Mouse (Mus musculus): ENCODE measurements around the gene Zyx. TPM values are rescaled to one million over a fixed set of nuclear protein-coding genes. Genes with fewer than 3 reads are reported as not detected.

Zyx gene
- polyA plus RNA-seq, 1 experiment from 2014 or later: 213 TPM

- H3K27me3 ChIP-seq (replicated peaks): no peaks in the 10 kb centered on the region; the same call in 1 of the 2 replicates
- no peak for ATAC-seq (ENCODE audit: insufficient number of reproducible peaks, low FRiP score)
- WGBS: 72% methylated on average over 3 of the region's 3 CpGs
- H3K36me3 ChIP-seq: no peaks in the 10 kb centered on the region
- no peak overlapping the region for H3K4me2 ChIP-seq
- no peak overlapping the region for H3K27ac ChIP-seq (ENCODE audit: poor library complexity, severe bottlenecking)
- H3K4me3 ChIP-seq: no peak overlapping the region
- H3K4me1 ChIP-seq (replicated peaks): no peaks in the 10 kb centered on the region
- H3K9ac ChIP-seq: no peak overlapping the region
- H3K9me3 ChIP-seq (replicated peaks): peaks cover 3% of the 10 kb centered on the region; the same call in 1 of the 2 replicates
Measured at GRCm38 (mm10) chr6:42330216-42330615, 19.2 kb upstream of the Zyx start.

- no peak overlapping the region for H3K9ac ChIP-seq
- no peaks in the 10 kb centered on the region for H3K27me3 ChIP-seq (replicated peaks)
- no peak overlapping the region for H3K27ac ChIP-seq (ENCODE audit: poor library complexity, severe bottlenecking)
- WGBS: 83% methylated on average over 3 of the region's 3 CpGs
- peaks cover 3% of the 10 kb centered on the region; the same call in 1 of the 2 replicates for H3K9me3 ChIP-seq (replicated peaks)
- no peak overlapping the region for H3K4me2 ChIP-seq
- H3K36me3 ChIP-seq: no peaks in the 10 kb centered on the region
- ATAC-seq (ENCODE audit: insufficient number of reproducible peaks, low FRiP score): no peak
- H3K4me1 ChIP-seq (replicated peaks): no peaks in the 10 kb centered on the region
- H3K4me3 ChIP-seq: no peak overlapping the region
Measured at GRCm38 (mm10) chr6:42330946-42331345, 18.5 kb upstream of the Zyx start.

- ATAC-seq (ENCODE audit: insufficient number of reproducible peaks, low FRiP score): no peak
- no peak overlapping the region for H3K27ac ChIP-seq (ENCODE audit: poor library complexity, severe bottlenecking)
- no peaks in the 10 kb centered on the region for H3K4me1 ChIP-seq (replicated peaks)
- H3K9me3 ChIP-seq (replicated peaks): no peaks in the 10 kb centered on the region
- H3K4me3 ChIP-seq: no peak overlapping the region
- no peaks in the 10 kb centered on the region for H3K27me3 ChIP-seq (replicated peaks)
- H3K36me3 ChIP-seq: no peaks in the 10 kb centered on the region
- no peak overlapping the region for H3K4me2 ChIP-seq
- WGBS: 72% methylated on average over 2 of the region's 2 CpGs
- H3K9ac ChIP-seq: no peak overlapping the region
Measured at GRCm38 (mm10) chr6:42339189-42339588, 10.2 kb upstream of the Zyx start.

- Histone ChIP-seq H3K9ac (no peak overlapping the region), H3K27ac (ENCODE audit: poor library complexity, severe bottlenecking) (no peak overlapping the region), H3K9me3 (replicated peaks) (no peaks in the 10 kb centered on the region), H3K27me3 (replicated peaks) (no peaks in the 10 kb centered on the region), H3K4me3 (no peak overlapping the region), H3K4me1 (replicated peaks) (no peaks in the 10 kb centered on the region), H3K4me2 (no peak overlapping the region), H3K36me3 (no peaks in the 10 kb centered on the region)
- WGBS: 69% methylated on average over 5 of the region's 5 CpGs
- no peak for ATAC-seq (ENCODE audit: insufficient number of reproducible peaks, low FRiP score)
Measured at GRCm38 (mm10) chr6:42339981-42340380, 9.4 kb upstream of the Zyx start.

GRCm38 (mm10) chr6:42342171-42342570 lies 7.3 kb upstream of the Zyx start:
- Histone ChIP-seq H3K27me3 (replicated peaks) (no peaks in the 10 kb centered on the region), H3K4me1 (replicated peaks) (no peaks in the 10 kb centered on the region), H3K36me3 (no peaks in the 10 kb centered on the region), H3K4me3 (no peak overlapping the region), H3K9me3 (replicated peaks) (no peaks in the 10 kb centered on the region), H3K4me2 (no peak overlapping the region), H3K9ac (no peak overlapping the region), H3K27ac (ENCODE audit: poor library complexity, severe bottlenecking) (no peak overlapping the region)
- 78% methylated on average over 1 of the region's 1 CpGs for WGBS
- no peak for ATAC-seq (ENCODE audit: insufficient number of reproducible peaks, low FRiP score)

GRCm38 (mm10) chr6:42343361-42344120 lies 5.9 kb upstream of the Zyx start:
- Histone ChIP-seq H3K27ac (ENCODE audit: poor library complexity, severe bottlenecking) (no peak overlapping the region), H3K4me1 (replicated peaks) (peaks cover 3% of the 10 kb centered on the region), H3K27me3 (replicated peaks) (no peaks in the 10 kb centered on the region), H3K9me3 (replicated peaks) (no peaks in the 10 kb centered on the region), H3K4me2 (no peak overlapping the region), H3K9ac (no peak overlapping the region), H3K36me3 (no peaks in the 10 kb centered on the region), H3K4me3 (no peak overlapping the region)
- 80% methylated on average over 9 of the region's 9 CpGs for WGBS
- no peak for ATAC-seq (ENCODE audit: insufficient number of reproducible peaks, low FRiP score)

- H3K4me2 ChIP-seq: no peak overlapping the region
- no peak for ATAC-seq (ENCODE audit: insufficient number of reproducible peaks, low FRiP score)
- peaks cover 5% of the 10 kb centered on the region for H3K4me1 ChIP-seq (replicated peaks)
- H3K27me3 ChIP-seq (replicated peaks): no peaks in the 10 kb centered on the region
- H3K9ac ChIP-seq: no peak overlapping the region
- no peaks in the 10 kb centered on the region for H3K9me3 ChIP-seq (replicated peaks)
- no peaks in the 10 kb centered on the region for H3K36me3 ChIP-seq
- H3K4me3 ChIP-seq: no peak overlapping the region
- 92% methylated on average over 1 of the region's 1 CpGs for WGBS
- no peak overlapping the region for H3K27ac ChIP-seq (ENCODE audit: poor library complexity, severe bottlenecking)
Measured at GRCm38 (mm10) chr6:42344255-42344654, 5.2 kb upstream of the Zyx start.

- Histone ChIP-seq H3K4me3 (peak overlapping the region; percentile 93), H3K27ac (ENCODE audit: poor library complexity, severe bottlenecking) (no peak overlapping the region), H3K4me2 (peak overlapping the region; percentile 99), H3K4me1 (replicated peaks) (peaks cover 32% of the 10 kb centered on the region), H3K36me3 (peaks cover 25% of the 10 kb centered on the region), H3K9me3 (replicated peaks) (no peaks in the 10 kb centered on the region), H3K9ac (no peak overlapping the region), H3K27me3 (replicated peaks) (no peaks in the 10 kb centered on the region)
- ATAC-seq (ENCODE audit: insufficient number of reproducible peaks, low FRiP score): no peak
- 40% methylated on average over 12 of the region's 12 CpGs for WGBS
Measured at GRCm38 (mm10) chr6:42348281-42349005, 987 bp upstream of the Zyx start.

GRCm38 (mm10) chr6:42349006-42349425 lies 414 bp upstream of the Zyx start:
- H3K27ac ChIP-seq (ENCODE audit: poor library complexity, severe bottlenecking): peak overlapping the region; percentile 100
- H3K9ac ChIP-seq: peak overlapping the region; percentile 98
- H3K36me3 ChIP-seq: peaks cover 29% of the 10 kb centered on the region
- ATAC-seq (ENCODE audit: insufficient number of reproducible peaks, low FRiP score): peak; percentile 45
- H3K27me3 ChIP-seq (replicated peaks): no peaks in the 10 kb centered on the region
- peak overlapping the region; percentile 93 for H3K4me3 ChIP-seq
- H3K4me2 ChIP-seq: peak overlapping the region; percentile 99
- H3K4me1 ChIP-seq (replicated peaks): peaks cover 38% of the 10 kb centered on the region
- H3K9me3 ChIP-seq (replicated peaks): no peaks in the 10 kb centered on the region
- 1% methylated on average over 11 of the region's 11 CpGs for WGBS

- H3K9me3 ChIP-seq (replicated peaks): no peaks in the 10 kb centered on the region
- H3K9ac ChIP-seq: peak overlapping the region; percentile 98
- WGBS: under 1% methylated on average over 51 of the region's 72 CpGs
- H3K36me3 ChIP-seq: peaks cover 39% of the 10 kb centered on the region
- peak; percentile 37 for ATAC-seq (ENCODE audit: insufficient number of reproducible peaks, low FRiP score)
- no peaks in the 10 kb centered on the region for H3K27me3 ChIP-seq (replicated peaks)
- H3K4me3 ChIP-seq: peak overlapping the region; percentile 93
- peaks cover 51% of the 10 kb centered on the region for H3K4me1 ChIP-seq (replicated peaks)
- H3K4me2 ChIP-seq: peak overlapping the region; percentile 99
- peak overlapping the region; percentile 100 for H3K27ac ChIP-seq (ENCODE audit: poor library complexity, severe bottlenecking)
Measured at GRCm38 (mm10) chr6:42350021-42350967, 864 bp downstream of the Zyx start.
